Mouse (Mus musculus) midbrain, embryonic 14.5 days (tissue): ENCODE results near the gene Megf11. TPM values are rescaled to one million over a fixed set of nuclear protein-coding genes. Genes with fewer than 3 reads are reported as not detected.

Source experiments
- ATAC-seq: fragments of 200-750 bp; cut with Nextera tagmentation; 2 replicates; pipeline ENCODE4 v1.8.0; 2017; ENCODE audit warnings: moderate number of reproducible peaks, moderate library complexity; ENCODE audit not compliant: low FRiP score, low TSS enrichment
- DNase-seq: peaks from one replicate; pipeline ENCODE4 v3.0.0-alpha.2; 2015
- H3K27ac ChIP-seq: fragments of 300-500 bp; sonication (generic); replicated peaks from 2 replicates; pipeline ENCODE4 v1.5.1; 2014; ENCODE audit warnings: mild to moderate bottlenecking, low read depth, low read length, moderate library complexity
- H3K27me3 ChIP-seq: fragments of 300-500 bp; sonication (generic); 2 replicates; pipeline ENCODE4 v1.6.1; 2014; ENCODE audit warnings: low read length, control low read depth, mixed read lengths; ENCODE audit not compliant: control insufficient read depth, insufficient read depth
- H3K36me3 ChIP-seq: fragments of 300-500 bp; sonication (generic); 2 replicates; pipeline ENCODE4 v1.6.1; 2014; ENCODE audit warnings: low read length, control low read depth; ENCODE audit not compliant: control insufficient read depth, insufficient read depth
- H3K4me1 ChIP-seq: fragments of 300-500 bp; sonication (generic); 2 replicates; pipeline ENCODE4 v1.6.1; 2014; ENCODE audit warnings: mild to moderate bottlenecking, antibody characterized with exemption, low read length, control low read depth; ENCODE audit not compliant: control insufficient read depth, insufficient read depth
- H3K4me2 ChIP-seq: fragments of 300-500 bp; sonication (generic); 2 replicates; pipeline ENCODE4 v1.6.1; 2014; ENCODE audit warnings: mild to moderate bottlenecking, low read length, moderate library complexity
- H3K4me3 ChIP-seq: fragments of 300-500 bp; sonication (generic); replicated peaks from 2 replicates; pipeline ENCODE4 v1.5.1; 2014; ENCODE audit warnings: low read depth, low read length
- H3K9ac ChIP-seq: fragments of 300-500 bp; sonication (generic); replicated peaks from 2 replicates; pipeline ENCODE4 v1.6.1; 2014; ENCODE audit warnings: mild to moderate bottlenecking, low read length, moderate library complexity
- H3K9me3 ChIP-seq: fragments of 300-500 bp; sonication (generic); 2 replicates; pipeline ENCODE4 v1.6.1; 2016; ENCODE audit warnings: low read length, control low read depth, mixed read lengths; ENCODE audit not compliant: control insufficient read depth
- WGBS: fragments of 180-500 bp; shearing (Covaris S2); extraction: QIAGEN DNeasy Blood & Tissue Kit; methylation state at CpG from one replicate; pipeline ENCODE4 v1.1.7; 2014; 5-methylcytosine and 5-hydroxymethylcytosine counted together
- polyA plus RNA-seq: library from polyadenylated mRNA; unstranded; fragments of >200 nt; fragmentation: Nextera tagmentation; extraction: Ambion mirVana; gene quantifications from 2 replicates; pipeline ENCODE4 v1.2.1, GENCODE M21; 2014

The Megf11 gene
- polyA plus RNA-seq, 1 experiment from 2014 or later, result 18.6 TPM

DNA sequence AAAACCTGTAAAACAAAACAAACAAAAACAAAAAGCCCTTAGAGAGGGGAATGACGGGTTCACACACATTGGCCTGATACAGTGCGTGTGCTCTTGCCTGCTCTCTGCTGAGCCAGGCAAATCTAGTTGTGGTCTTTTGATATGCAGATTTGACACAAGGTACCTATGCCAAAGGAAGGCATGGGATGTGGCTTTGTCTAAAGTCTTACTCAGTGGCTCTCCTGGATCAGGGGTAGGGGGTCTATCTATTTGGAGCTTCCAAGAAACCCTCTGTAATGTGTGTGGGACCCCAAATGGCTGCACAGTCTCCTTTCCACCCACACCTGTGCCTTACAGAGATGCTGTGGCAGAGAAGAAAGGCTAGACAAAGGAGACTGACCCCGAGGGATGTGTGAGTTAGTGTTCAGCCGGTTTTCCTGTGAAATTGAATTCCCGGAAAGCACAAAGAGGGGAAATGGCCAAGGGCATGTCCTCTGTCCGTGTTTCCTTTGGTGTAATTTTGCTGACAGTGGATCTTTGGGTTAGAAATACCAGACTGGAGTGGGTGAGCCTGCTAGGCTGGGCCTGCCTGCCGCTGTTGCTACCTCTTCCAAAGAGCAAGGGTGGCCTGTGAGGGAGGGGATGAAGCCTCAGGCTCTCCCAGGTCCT, 161.0 kb downstream of the Megf11 start:
- WGBS, result 60% methylated on average over 7 of the region's 7 CpGs
- Histone ChIP-seq H3K4me1 (peaks cover 15% of the 10 kb centered on the region), H3K9ac (no peak overlapping the region), H3K4me2 (no peak overlapping the region), H3K4me3 (no peak overlapping the region), H3K27ac (peak overlapping the region; percentile 13; the same call in 1 of the 2 replicates), H3K9me3 (no peaks in the 10 kb centered on the region), H3K36me3 (no peaks in the 10 kb centered on the region), H3K27me3 (no peaks in the 10 kb centered on the region)
- DNase-seq, result no peak
- no peak for ATAC-seq

DNA sequence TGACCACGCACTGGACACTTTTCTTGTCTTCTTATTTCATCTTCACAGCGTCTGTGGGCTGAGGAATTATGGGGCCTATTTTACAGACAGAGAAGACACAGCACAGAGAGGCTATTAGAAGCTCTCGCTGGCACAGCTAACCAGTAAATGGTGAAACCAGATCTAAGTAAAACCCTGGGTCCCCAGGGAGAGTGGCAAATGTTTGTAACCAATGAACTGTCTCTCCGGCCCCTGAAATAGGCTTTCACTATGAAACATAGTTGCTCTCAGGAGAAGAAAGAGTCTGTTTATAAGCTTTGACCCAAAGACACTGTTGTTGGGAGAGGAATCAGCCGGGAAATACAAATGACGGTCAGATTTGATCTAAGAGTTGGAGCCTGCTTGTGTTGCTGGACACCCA, 162.9 kb downstream of the Megf11 start:
- ATAC-seq (no peak), DNase-seq (no peak)
- H3K4me3 ChIP-seq, result no peak overlapping the region
- H3K9me3 ChIP-seq, result no peaks in the 10 kb centered on the region
- H3K36me3 ChIP-seq, result no peaks in the 10 kb centered on the region
- H3K4me2 ChIP-seq, result no peak overlapping the region
- WGBS, result 84% methylated on average over 6 of the region's 6 CpGs
- H3K9ac ChIP-seq, result no peak overlapping the region
- no peak overlapping the region for H3K27ac ChIP-seq
- peaks cover 3% of the 10 kb centered on the region; the same call in 1 of the 2 replicates for H3K4me1 ChIP-seq
- no peaks in the 10 kb centered on the region for H3K27me3 ChIP-seq

DNA sequence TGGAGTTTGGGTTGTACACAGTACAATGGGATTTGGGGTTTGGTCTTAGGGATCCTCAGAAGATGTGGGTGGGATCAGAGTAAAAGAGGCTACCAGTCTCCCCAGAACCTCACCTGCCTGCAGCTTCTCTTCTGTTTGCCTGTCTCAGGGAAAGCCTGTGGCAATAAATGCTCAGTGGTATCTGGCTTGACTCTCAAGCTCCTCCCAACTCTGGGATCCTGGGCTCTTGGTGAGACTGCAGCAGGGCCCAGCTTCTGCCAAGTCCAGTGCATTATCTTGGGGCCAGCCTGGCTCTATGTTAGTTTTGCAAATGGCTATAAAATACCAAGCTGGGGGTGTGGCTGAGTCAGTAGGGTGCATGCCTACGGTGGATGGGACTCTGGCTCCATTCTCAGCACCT, 165.9 kb downstream of the Megf11 start:
- Histone ChIP-seq H3K9me3 (no peaks in the 10 kb centered on the region), H3K9ac (no peak overlapping the region), H3K36me3 (no peaks in the 10 kb centered on the region), H3K27ac (no peak overlapping the region), H3K27me3 (no peaks in the 10 kb centered on the region), H3K4me2 (no peak overlapping the region), H3K4me1 (peaks cover 8% of the 10 kb centered on the region), H3K4me3 (no peak overlapping the region)
- ATAC-seq (no peak), DNase-seq (no peak)
- 88% methylated on average over 1 of the region's 1 CpGs for WGBS

DNA sequence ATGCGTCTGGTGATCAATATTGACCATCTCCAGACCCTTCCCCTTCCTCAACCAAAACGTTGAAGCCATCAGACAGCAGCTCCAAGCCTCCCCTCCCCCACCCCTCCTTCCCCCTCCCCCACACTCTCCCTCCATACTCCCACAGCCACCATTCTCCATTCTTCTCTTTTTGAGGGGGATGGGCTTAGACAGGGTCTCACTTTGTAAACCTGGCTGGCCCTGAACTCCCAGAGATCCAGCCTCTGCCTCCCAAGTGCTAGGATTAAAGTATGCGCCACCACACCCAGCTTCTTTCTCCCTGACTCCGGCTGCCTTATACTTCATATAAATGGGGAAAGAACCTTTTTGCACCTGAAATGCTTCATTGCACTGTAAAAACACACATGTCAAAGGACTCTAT, 166.6 kb downstream of the Megf11 start:
- no peak overlapping the region for H3K27ac ChIP-seq
- H3K36me3 ChIP-seq, result no peaks in the 10 kb centered on the region
- no peak overlapping the region for H3K4me3 ChIP-seq
- DNase-seq (no peak), ATAC-seq (no peak)
- no peaks in the 10 kb centered on the region for H3K9me3 ChIP-seq
- no peak overlapping the region for H3K4me2 ChIP-seq
- 69% methylated on average over 4 of the region's 4 CpGs for WGBS
- no peak overlapping the region for H3K9ac ChIP-seq
- H3K4me1 ChIP-seq, result peaks cover 8% of the 10 kb centered on the region
- H3K27me3 ChIP-seq, result no peaks in the 10 kb centered on the region

DNA sequence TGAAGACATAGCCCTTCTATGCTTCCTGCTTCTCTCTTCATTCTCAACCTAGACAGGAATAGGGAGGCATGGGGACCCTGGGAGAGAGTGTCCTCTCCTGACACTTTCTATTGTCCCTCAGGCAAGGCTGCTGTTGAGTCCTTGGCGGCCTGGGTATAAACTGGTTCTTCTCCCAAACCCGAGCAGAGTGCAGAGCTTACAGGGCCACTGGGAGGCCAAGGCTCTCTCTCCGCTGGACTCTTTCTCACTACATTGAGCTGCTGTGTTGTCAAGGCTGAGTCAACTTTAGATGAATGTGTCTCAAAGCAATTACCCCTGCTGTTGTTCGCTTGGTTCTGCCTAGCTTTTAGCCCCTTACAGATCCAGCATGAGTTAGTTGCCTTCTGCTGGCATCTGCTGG, 168.0 kb downstream of the Megf11 start:
- H3K36me3 ChIP-seq, result no peaks in the 10 kb centered on the region
- H3K27ac ChIP-seq, result no peak overlapping the region
- ATAC-seq (no peak), DNase-seq (no peak)
- no peak overlapping the region for H3K4me2 ChIP-seq
- peaks cover 8% of the 10 kb centered on the region for H3K4me1 ChIP-seq
- H3K27me3 ChIP-seq, result no peaks in the 10 kb centered on the region
- 68% methylated on average over 4 of the region's 4 CpGs for WGBS
- H3K9me3 ChIP-seq, result no peaks in the 10 kb centered on the region
- H3K9ac ChIP-seq, result no peak overlapping the region
- no peak overlapping the region for H3K4me3 ChIP-seq

DNA sequence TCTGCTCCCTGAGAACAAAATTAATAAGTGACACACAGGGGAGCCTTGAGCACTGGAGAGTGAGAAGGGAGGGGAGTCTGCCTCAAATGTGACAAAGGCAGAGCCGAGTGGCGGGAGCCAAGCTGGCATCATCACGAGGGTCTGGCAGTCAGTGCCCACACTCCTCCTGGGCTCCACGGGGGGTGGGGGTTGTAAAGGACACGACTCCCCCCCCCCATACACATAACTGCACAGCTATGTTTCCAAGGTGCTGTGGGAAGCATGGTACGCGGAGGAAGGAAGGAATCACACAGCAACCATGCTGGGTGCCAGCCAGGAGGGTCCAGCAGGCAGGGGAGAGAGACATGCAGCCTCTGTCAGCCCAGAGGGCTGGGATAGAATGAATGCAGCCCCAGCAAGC, 170.2 kb downstream of the Megf11 start:
- Histone ChIP-seq H3K27ac (0 out of 2 replicates have a peak overlapping the region, but pooled peaks have one; percentile 37), H3K27me3 (no peaks in the 10 kb centered on the region), H3K36me3 (no peaks in the 10 kb centered on the region), H3K9ac (no peak overlapping the region; the same call in 1 of the 2 replicates), H3K4me2 (no peak overlapping the region), H3K9me3 (no peaks in the 10 kb centered on the region), H3K4me3 (no peak overlapping the region), H3K4me1 (peaks cover 8% of the 10 kb centered on the region)
- 41% methylated on average over 7 of the region's 7 CpGs for WGBS
- peak; percentile 60 for DNase-seq
- 0 out of 2 replicates have a peak, but pooled peaks have one; percentile 46 for ATAC-seq

DNA sequence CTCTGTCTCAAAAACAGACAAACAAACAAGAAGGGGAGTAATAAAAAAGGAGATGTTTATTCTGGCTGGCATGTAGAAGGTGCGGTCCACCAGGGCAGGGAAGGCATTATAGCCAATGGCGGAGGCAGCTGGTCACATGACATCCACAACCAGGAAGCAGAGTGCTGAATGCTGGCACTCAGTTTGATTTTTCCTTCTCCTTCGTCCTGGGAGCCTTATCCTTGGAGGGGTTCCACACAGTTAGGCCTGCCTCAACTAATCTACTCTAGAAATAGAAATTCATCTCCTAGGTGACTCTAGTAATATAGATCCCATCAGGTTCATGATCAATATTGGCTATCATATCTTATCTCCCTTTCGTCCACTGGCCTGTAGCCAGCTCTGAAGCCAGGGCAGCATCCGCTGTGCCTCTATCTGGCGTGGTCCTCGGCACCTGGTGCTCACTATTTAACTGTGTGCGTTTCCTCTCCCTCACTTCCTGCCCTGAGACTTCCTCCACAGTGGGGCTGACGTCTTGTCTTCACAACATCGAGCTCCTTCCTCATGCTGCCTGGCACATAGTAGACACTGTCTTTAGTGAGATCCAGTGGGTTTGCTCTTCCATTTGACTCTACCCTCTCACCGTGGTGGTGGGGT, 171.8 kb downstream of the Megf11 start:
- Histone ChIP-seq H3K4me3 (no peak overlapping the region), H3K36me3 (no peaks in the 10 kb centered on the region), H3K27ac (no peak overlapping the region), H3K27me3 (no peaks in the 10 kb centered on the region), H3K4me2 (no peak overlapping the region), H3K9me3 (no peaks in the 10 kb centered on the region), H3K4me1 (peaks cover 12% of the 10 kb centered on the region; the same call in 1 of the 2 replicates), H3K9ac (no peak overlapping the region)
- ATAC-seq (no peak), DNase-seq (no peak)
- WGBS, result 89% methylated on average over 11 of the region's 11 CpGs

DNA sequence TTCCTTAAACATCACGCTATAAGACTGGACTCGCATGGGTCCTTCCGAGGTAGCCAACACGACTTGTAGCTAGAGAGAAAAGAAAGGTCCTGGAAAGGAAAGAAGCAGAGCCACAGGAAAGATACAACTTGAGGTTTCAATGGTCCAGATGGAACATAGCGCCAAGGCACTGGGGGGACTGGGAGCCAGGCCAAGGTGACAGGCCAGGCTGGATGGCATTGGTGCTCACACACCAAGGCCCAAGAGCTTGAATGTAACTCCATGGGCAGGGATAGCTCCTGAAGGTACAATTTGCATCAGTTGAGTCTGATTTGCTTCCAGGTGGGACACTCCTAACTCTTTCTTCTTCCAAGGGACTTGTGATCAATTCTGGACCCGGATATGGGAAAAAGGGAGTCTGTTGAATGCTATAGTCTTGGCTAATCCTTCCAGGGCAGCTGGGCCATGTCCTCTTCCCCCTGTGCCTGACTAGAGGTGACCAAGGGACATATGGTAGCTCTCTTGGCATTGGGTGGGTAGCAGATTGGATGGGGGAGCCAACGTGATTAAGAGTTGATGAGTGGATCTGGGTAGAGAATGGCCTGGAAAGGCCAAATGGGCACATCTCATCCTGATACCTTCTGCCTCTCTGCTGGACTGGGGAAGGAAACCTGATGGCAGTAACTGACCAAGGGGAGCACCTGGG, 172.6 kb downstream of the Megf11 start:
- H3K27me3 ChIP-seq, result no peaks in the 10 kb centered on the region
- no peak overlapping the region for H3K27ac ChIP-seq
- H3K4me2 ChIP-seq, result no peak overlapping the region
- no peak overlapping the region for H3K9ac ChIP-seq
- H3K9me3 ChIP-seq, result no peaks in the 10 kb centered on the region
- H3K36me3 ChIP-seq, result no peaks in the 10 kb centered on the region
- 95% methylated on average over 7 of the region's 7 CpGs for WGBS
- DNase-seq (no peak), ATAC-seq (no peak)
- H3K4me3 ChIP-seq, result no peak overlapping the region
- H3K4me1 ChIP-seq, result peaks cover 12% of the 10 kb centered on the region; the same call in 1 of the 2 replicates
